Mouse (Mus musculus): ENCODE results near the gene Gpr89. TPM values are rescaled to one million over a fixed set of nuclear protein-coding genes. Genes with fewer than 3 reads are reported as not detected.

Gpr89 gene
- polyA plus RNA-seq (2012), result 1.9 and 2.9 TPM in 2 replicates

GRCm38 (mm10) chr3:96904851-96905541 is at the start of gene Gpr89:
Gpr89 (minus strand) TSS chr3:96905346.
- TF ChIP-seq GATA1 (IDR thresholded peaks at IDR 0.05; ENCODE audit: low read length), result no peak

DNA sequence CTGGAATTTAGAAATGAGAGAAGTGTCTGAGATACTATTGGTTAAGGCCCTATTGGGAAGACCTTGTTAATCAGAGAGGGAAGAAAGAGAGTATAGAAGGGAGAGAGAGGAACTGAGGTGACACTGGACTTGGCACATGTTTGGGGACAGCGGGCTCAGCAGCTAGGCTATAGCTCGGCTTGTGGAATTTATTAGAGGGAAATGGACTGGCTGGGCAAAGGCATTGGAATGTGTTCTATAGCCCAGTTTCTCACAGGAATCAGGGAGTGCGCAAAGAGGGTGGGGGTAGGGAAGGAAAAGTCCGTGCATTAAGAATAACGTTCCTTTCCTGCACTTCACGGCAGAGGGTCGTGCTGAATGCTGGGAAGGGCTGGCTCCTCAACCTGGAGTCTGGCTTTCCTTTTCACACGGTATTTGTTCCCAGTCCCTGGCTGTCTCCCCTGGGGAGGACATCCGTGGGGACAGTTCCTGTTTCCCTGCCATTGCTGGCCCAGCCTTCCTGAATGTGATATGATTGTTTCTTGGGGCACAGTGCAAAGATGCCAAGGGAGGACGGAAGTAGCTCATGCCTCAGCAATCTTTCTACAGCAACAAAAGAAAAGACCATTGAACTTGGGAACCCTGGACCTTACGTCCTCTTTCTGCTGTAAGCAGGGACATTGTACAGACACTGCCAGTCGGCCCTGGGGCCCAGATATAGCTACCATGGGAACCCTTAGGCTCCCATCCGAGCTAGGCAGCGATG is 48.5 kb upstream of the Gpr89 start:
- no peak for TF ChIP-seq GATA1 (IDR thresholded peaks at IDR 0.05; ENCODE audit: low read length)

DNA sequence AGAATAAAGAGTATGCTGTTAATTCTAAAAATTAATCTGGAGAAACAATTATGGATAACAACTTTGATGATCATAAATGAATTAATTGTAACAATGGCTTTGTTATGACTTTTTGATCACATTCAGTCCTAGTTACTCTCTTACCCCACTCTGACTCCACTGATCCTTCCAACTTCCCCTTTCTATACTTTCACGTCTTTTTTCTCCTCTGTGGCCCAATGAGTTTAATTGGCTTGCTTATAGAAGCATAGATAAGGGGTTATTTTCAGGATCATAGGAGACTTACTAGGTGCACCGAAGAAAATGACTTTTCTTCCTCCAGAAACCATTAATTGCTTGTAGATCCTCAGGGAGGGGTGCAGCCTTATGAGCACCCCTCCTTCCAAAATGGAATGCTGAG is 37.6 kb upstream of the Gpr89 start:
- TF ChIP-seq GATA1 (IDR thresholded peaks at IDR 0.05; ENCODE audit: low read length), result no peak

- TF ChIP-seq GATA1 (IDR thresholded peaks at IDR 0.05; ENCODE audit: low read length), result no peak
These were observed 33.6 kb upstream of the Gpr89 start for GRCm38 (mm10) chr3:96938738-96939137.

DNA sequence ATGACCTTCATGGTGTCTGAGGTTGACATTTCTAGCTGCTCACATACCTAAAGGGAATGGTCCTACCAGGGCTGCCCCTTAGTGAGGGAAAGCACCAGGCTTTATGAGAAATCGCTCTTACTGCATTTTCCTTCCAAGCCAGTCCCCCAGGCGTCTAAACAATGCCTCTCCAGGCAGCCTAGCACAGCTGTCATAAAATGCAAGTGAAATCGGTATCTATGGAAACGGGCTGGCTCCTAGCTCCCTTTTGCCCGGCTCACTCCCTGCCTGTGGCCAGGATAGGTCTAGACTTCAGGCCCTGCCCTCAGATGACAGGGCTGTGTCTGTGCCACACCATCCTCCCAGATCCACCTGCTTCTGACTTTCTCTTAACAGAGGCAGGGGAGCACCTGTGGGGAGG is 32.5 kb upstream of the Gpr89 start:
- TF ChIP-seq GATA1 (IDR thresholded peaks at IDR 0.05; ENCODE audit: low read length), result no peak

- TF ChIP-seq GATA1 (IDR thresholded peaks at IDR 0.05; ENCODE audit: low read length), result no peak
These were observed 31.1 kb upstream of the Gpr89 start for GRCm38 (mm10) chr3:96936241-96936640.

DNA sequence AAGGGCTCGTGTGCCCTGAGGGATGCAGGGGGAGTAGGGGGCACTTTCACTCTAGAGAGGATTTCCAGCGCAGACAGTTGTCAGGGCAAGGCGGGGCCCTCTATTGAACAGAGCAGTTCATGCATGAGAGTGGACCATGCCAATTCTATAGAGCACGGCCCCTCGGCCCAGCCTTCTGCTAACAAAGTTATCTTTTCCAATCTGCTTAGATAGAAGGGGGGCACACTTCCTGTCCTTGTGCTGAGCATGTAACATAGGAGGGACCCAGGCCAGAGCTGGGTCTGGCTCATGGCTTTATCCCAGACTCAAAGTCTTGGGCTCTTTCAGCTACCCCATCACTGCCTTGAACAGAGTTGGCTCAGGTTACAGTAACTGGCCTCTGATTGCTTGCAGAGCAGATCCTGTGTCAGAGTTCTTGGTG is 26.1 kb upstream of the Gpr89 start:
- no peak for TF ChIP-seq GATA1 (IDR thresholded peaks at IDR 0.05; ENCODE audit: low read length)

DNA sequence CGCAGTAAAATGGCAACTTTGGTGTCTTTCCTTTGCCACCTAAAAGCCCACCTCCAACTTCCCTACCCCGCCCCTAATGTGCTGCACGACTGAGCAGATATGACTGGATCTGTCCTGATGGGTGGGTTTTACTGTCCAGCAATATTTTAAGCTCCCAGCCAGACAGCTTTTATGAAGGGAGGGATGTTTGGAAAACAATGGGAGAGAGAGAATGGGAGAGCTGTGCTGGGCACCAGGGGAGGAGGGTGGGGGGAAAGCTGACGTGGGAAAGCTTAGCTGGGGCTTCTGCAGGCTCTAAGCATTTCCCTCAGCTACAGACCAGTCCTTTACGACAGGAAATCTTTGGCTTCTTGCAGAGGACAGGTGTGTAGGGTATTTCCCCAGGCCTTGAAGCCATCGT is 20.8 kb upstream of the Gpr89 start, which contains the start of gene Gja8:
Gja8 (minus strand) TSS at position 101 of the 400 bp plus-strand sequence.
- TF ChIP-seq GATA1 (IDR thresholded peaks at IDR 0.05; ENCODE audit: low read length), result no peak

GRCm38 (mm10) chr3:96924631-96925030 is 19.5 kb upstream of the Gpr89 start:
- TF ChIP-seq GATA1 (IDR thresholded peaks at IDR 0.05; ENCODE audit: low read length), result no peak

GRCm38 (mm10) chr3:96920991-96921390 is 15.8 kb upstream of the Gpr89 start:
- TF ChIP-seq GATA1 (IDR thresholded peaks at IDR 0.05; ENCODE audit: low read length), result no peak

GRCm38 (mm10) chr3:96905592-96905991 is 446 bp upstream of the Gpr89 start:
- TF ChIP-seq GATA1 (IDR thresholded peaks at IDR 0.05; ENCODE audit: low read length), result no peak

DNA sequence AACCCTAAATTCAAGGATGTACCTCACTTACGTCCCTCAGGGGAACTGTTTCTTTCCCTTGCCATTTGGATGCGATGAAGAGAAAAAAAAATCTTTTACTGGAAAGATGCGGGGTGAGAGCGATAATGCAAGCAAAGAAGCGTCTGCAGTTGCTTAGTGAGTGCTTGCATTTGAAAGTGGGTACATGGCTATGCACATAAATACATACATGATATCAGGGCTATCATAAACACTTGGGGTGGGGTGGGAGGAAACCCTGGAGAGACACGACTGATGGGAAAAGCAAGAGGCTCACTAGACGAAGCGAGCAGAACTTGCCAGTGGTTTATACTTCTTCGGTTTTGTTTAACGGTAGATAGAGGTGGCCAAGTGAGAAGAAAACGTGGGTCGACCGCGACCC is 753 bp downstream of the Gpr89 start, which contains the start of gene Gja5:
Gja5 (plus strand) TSS at position 301 of the 400 bp plus-strand sequence.
- no peak for TF ChIP-seq GATA1 (IDR thresholded peaks at IDR 0.05; ENCODE audit: low read length)

DNA sequence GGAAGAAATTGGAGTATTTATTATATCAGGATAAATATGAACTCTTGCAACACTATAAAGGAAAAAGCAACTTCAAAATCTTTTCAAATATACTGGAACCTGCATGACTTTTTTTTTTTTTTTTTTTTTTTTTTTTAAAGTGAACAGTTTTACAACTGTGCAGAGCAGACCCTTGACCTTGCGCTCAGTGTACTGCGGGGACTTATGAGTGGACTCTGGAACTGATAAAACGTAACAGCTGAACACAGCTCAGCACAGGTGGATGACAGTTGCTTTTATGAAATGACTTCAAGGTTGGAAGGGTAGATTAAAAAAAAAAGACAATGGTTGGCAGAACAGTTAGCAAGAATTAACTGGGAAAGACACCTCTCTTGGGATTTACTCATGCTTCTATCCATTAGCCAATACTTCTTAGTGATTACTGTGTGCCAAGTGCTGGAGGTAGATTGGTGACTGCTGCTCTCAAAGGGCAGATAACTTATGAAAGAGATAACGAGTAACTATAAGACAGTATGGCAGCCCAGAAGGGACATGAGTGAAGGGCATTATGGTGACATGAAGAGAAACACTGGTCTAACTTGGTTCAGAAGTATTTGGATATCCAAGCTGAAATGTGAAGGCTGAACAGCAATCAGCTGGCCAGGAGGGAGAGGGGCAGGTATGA is 2.7 kb downstream of the Gpr89 start:
- no peak for TF ChIP-seq GATA1 (IDR thresholded peaks at IDR 0.05; ENCODE audit: low read length)

DNA sequence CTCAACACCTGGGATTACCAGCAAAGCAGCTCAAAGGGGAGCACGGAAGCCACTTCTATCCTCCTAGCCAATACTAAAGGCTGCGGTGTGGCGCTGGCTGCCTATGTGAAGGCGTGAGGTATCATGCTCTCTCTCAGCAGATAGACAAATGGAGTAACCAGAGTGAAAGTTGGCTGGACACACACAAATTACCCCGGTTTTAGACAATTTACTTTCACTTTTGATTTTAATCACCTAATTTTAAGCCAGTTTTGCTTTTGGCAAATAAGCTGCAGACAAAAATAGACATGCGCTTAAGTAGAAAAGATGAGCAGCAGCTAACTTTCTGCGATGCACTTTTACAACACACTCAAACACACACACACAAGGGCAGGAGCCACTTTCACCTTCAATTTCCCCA is 21.5 kb downstream of the Gpr89 start:
- no peak for TF ChIP-seq GATA1 (IDR thresholded peaks at IDR 0.05; ENCODE audit: low read length)

- no peak for TF ChIP-seq GATA1 (IDR thresholded peaks at IDR 0.05; ENCODE audit: low read length)
These were observed 22.9 kb downstream of the Gpr89 start for GRCm38 (mm10) chr3:96882061-96882849.
